Mouse (Mus musculus): ENCODE measurements around the gene Gm10338.
"Not testable (repeated sequence)": the region's sequence is repeated elsewhere in the genome, so short reads cannot be mapped to it uniquely, and the experiment has no call there.

- not testable (repeated sequence) for TF ChIP-seq CTCF (conservative IDR thresholded peaks at IDR 0.05 in 1 of 2, IDR thresholded peaks at IDR 0.05 in 1 of 2; ENCODE audit: low read depth in 2 of 2, low read length in 2 of 2); JUN (IDR thresholded peaks at IDR 0.05; ENCODE audit: insufficient read depth, low read depth, low read length); POLR2A (IDR thresholded peaks at IDR 0.05; ENCODE audit: low read depth, low read length); IRF4 (IDR thresholded peaks at IDR 0.05; ENCODE audit: low read depth, low read length)
Observed at GRCm38 (mm10) chr14:7643872-7644271, 48.5 kb upstream of the Gm10338 start, which contains the start of gene Gm10128.

All from CH12.LX (cell line).